Mouse (Mus musculus): Measurements from ENCODE around the gene Slc6a20b.

Gene Slc6a20b

GRCm38 (mm10) chr9:123589240-123589910 lies 43.0 kb downstream of the Slc6a20b start:
- no peak for DNase-seq

DNA sequence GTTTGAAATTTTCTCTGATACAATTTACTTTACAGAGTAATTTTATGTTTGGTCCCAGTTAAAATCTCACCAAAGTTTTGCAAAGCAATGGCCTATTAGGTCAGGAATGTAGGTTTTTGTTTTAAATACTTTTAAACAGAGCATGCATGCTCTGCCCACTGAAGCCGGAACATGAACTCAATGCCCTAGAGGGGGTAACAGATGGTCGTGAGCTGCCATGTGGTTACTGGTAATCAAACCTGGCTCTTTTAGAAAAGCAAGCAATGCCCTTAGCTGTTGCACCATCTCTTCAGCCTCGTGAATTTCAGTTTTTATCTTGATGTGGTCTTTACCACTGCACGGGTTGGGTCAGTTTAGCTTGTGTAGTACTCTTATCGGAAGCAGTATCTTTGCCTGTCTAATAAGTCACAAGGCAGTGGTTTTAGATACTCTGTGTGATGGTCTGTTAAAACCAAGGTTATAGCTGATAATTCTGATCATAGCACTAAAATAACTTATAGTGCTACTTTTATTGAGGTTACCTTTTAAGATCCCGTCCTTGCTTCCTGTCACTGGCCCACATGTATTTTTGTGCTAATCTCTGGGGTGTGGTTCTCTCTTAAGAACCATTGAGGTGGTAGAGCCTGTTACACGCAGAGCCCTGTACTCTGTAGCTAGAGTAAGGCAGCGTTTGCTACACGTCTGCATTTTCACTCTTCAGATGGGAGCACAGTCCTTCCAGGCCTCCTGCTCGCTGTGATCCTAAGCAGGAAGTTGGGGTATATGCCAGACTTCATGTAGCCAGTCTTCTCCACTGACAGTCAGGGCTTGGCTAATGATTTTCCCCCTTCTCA lies 54.8 kb downstream of the Slc6a20b start:
- DNase-seq, result no peak

DNA sequence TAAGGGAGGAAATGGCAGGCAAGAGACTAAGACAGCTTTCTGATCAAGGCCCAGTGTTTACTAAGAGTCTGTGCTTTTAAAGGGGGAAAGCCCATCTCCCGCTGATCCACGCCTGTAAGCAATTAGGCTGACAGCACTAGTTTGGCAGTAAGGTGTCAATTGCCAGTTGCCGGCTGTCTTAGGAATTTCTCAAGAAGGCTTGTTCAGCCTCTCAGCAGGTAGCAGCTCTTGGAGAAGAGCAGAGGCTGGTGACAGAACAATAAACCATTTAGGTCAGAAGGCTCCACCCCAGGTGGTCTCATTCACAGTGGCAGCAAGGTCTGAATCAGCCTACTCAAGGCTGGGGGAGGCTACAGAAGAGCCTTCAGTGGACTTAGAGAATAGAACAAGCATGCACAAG lies 77.8 kb downstream of the Slc6a20b start:
- no peak for DNase-seq
